Mouse (Mus musculus) olfactory bulb, adult 2 months (tissue): ENCODE data around the gene Rdh16f1.

Experiments used
- CTCF ChIP-seq: fragments of 200-500 bp; IDR thresholded peaks from 2 replicates; pipeline ENCODE4 v1.5.1; 2012; ENCODE audit warnings: low read depth, mild to moderate bottlenecking, low read length, moderate library complexity; ENCODE audit not compliant: insufficient read depth
- POLR2A ChIP-seq: fragments of 200-500 bp; IDR thresholded peaks from 2 replicates; pipeline ENCODE4 v1.6.1; 2012; ENCODE audit warnings: mild to moderate bottlenecking, low read depth, low read length, moderate library complexity; ENCODE audit not compliant: insufficient read depth

DNA sequence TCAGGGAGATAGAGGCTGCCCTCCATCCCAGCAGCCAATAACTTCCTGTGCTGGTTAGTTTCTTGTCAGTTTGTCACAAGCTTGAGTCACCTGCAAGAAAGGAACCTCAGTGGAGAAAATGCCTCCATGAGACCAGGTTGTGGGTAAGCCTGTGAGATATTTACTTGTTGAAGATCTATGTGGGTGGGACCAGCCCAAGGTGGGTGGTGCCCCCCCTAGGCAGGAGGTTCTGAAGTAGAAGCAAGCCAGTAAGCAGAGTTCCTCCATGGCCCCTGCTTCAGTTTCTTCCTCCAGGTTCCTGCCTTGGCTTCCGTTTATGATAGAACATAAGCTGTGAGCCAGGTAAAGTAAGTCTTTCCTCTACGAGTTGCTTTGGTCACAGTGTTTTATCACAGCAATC lies 23.3 kb upstream of the Rdh16f1 start:
- TF ChIP-seq POLR2A, result no peak
- no peak for TF ChIP-seq CTCF
